Mouse (Mus musculus) lung, postnatal 14 days (tissue): ENCODE results near the gene Nxpe3.
A peak's percentile ranks its signal among the peaks of the same experiment; 100 is the strongest.
"Not testable (repeated sequence)": the region's sequence is repeated elsewhere in the genome, so short reads cannot be mapped to it uniquely, and the experiment has no call there.

Experiments
- DNase-seq: peaks from one replicate; pipeline ENCODE4 v3.0.0; 2021

Gene Nxpe3

DNA sequence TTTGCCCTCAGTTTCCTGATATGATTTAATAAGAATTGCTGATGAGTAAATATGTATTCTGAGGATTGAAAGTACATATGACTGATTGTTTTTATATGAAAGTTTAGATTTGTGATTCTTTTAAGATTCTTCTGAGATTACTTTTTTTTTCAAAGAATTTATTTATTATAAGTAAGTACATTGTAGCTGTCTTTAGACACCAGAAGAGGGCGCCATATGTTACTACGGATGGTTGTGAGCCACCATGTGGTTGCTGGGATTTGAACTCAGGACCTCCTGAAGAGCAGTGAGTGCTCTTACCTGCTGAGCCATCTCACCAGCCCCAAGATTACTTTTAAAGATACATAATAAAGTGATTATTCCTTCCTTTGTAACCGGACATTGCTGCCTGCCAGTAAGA, 5.6 kb downstream of the Nxpe3 start:
- no peak for DNase-seq

DNA sequence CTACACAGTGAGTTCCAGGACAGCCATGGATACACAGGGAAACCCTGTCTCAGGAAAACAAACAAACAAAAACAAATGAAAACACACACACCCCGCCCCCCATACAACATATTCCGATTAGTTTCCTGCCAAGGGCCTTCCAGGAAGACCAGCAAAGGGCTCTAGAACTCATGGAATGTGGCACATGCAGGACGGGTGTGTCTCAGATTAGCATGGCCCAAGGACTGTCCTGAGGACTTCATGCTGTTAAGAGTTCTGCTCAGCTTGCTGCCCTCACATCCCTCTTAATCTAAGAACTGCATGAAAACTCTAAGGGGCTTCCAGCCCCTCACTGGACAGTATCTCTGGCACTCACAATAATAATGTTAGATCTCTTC, 6.5 kb downstream of the Nxpe3 start:
- DNase-seq: no peak

DNA sequence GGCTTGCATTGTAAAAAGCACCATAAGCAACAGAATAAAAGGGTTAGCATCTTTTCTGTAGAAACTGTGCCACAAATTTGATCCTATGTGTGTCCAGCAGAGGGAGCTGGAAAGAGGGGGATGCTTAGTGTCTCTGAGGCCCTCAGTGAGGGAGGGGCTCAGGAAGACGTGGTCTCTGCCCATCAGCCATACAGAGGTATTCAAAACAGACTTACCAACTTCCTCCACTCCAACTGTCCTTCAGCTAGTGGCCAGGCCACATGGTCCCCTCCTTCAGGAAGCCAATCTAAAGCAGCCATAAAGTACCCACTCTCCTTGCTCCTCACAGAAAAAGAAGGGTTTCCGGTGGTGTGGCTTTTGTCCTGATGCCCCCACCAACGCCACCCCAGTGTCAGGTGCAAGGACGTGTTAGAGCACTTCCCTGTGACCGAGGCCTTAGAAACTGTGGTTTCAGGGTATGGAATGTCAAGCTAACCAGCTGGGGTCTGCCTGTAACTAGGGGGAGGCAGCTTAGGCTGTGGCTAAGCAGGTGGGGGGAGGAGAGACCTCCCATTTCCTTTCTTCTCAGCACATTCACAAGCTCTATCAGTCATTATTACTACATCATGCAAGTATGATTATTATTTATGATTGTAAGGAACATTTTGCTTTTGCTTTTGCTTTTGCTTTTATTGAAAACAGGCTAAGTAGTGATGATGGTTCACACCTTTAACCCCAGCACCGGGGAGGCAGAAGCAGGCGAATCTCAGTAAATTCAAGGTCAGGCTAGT, 7.1 kb downstream of the Nxpe3 start:
- DNase-seq: no peak

DNA sequence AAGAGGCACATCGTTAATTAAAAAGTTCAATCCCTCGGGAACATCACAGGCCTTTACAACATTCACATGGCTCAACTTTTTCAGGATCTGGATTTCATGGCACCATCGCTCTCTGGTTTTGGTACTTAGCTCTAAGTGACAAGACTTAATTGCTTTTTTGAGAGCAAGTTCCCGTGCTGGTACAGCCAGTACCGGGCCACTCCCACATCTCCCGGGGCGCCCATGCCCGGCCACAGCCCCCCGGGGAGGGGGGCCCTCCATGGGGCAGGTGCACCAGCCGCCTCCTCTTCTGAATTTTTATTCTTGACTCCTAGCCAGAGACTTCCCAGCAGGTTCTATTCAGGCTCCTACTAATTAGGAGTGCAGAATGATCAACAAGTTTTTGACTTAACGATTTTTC, 10.8 kb downstream of the Nxpe3 start:
- no peak for DNase-seq

DNA sequence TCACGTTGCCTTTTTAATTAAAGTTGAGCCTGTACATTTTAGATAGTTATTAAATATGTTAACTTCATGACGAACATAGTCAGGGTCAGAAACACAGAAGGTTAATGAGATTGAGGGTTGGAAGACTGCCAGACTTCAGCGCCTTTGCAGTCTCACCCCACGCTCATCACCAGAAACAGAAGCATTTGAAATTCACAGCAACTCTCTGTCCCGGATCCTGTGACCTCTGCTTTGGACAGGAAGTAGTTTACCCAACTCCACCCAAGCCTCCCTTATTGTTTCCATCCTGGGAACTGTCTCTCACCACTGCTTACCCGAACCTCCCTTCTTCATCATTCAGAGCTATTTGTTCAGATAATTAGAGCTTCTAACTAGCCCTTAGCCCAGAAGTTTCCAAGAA, 19.1 kb downstream of the Nxpe3 start:
- no peak for DNase-seq

GRCm38 (mm10) chr16:55863832-55864231, 31.3 kb downstream of the Nxpe3 start:
- no peak for DNase-seq

- DNase-seq: peak; percentile 73
Observed at GRCm38 (mm10) chr16:55863149-55863815, 31.8 kb downstream of the Nxpe3 start.

DNA sequence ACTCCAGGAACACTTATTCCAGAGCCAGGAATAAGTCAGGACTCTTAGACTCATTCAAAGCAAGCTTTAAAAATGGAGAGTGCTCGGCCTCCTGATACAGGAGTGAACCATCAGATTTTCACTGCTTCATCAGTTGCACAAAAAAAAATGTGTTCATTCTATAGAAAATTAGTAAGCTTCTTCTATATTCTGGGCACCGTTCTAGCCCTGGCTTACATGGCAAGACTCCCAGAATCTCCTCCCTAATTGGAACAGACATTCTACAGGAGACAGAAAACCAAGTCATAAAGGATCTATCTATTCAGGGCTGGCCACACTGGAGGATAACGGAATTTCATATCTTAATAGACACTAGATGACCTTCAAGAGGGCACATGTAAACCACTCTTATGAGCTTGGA, 34.0 kb downstream of the Nxpe3 start:
- no peak for DNase-seq

DNA sequence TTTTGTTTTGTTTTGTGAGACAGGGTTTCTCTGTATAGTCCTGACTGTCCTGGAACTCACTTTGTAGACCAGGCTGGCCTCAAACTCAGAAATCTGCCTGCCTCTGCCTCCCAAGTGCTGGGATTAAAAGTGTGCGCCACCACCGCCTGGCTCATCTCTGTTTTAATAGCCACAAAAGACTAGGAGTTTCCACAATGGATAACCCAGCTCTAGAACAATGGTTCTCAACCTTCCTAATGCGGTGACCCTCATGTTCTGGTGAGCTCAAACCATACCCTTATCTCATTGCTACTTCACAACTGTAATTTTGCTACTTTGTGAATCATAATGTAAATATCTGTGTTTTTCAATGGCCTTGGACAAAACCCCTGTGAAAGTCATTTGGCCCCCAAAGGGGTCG, 35.7 kb downstream of the Nxpe3 start:
- not testable (repeated sequence) for DNase-seq

DNA sequence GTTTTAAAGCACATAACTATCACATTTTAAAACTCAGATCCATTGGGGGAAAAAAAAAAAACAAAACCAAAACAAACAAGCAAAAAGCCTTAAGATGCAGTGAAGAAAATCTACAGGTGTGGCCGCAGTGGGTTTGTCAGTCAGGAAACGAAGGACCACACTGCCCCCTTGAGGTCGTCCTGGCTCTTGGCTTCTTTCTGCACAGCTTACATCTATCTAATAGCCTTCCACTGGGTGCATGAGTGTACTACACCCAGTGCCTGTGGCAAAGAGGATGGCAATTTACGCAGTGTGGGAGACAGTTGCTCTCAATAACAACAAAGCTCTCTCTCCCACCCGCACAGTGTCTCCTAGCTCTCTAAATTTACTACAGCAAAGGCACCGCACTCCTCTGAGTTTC, 36.6 kb downstream of the Nxpe3 start:
- DNase-seq: peak; percentile 81

- DNase-seq: peak; percentile 89
Observed at GRCm38 (mm10) chr16:55852943-55853727, 42.0 kb downstream of the Nxpe3 start.

GRCm38 (mm10) chr16:55852515-55852914, 42.6 kb downstream of the Nxpe3 start:
- DNase-seq: no peak

- no peak for DNase-seq
Observed at GRCm38 (mm10) chr16:55850485-55850884, 44.6 kb downstream of the Nxpe3 start.

GRCm38 (mm10) chr16:55847679-55848078, 47.4 kb downstream of the Nxpe3 start:
- DNase-seq: no peak

DNA sequence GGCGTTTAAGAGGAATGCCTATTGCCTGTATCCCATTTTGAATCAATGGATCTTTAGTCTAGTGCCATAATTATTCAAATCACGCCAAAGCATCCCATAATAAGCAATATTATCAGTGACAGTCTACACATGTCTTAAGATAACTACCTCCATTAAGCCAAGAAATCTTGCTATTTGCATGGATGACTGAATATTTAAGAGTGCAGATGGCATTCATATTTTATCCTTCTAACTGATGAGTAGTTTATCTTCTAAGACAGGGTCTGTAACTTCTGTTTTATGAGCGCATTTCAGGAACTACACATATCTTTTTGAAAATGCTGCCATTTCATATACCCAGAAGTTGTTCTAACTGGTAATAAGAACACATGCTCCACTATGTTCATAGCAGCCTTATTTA, 50.2 kb downstream of the Nxpe3 start:
- DNase-seq: no peak

DNA sequence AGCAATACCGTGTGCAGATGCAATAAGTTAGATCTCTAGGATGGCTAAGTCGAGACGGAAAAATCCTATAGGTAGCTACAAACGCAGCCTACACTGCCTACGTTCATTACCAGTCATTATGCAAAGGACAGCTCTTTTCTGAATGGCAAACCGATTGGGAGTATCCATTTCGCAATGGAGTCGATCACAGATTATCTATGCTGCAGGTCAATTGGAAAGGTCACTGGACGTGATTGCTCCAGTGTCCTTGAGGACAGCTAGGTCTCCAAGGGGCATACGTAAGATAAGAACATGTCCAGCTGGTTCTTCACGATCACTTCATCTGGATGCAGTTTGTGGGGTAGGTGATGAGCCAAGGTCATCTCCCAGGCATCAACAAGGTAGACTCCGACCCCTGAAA, 51.2 kb downstream of the Nxpe3 start:
- DNase-seq: no peak

DNA sequence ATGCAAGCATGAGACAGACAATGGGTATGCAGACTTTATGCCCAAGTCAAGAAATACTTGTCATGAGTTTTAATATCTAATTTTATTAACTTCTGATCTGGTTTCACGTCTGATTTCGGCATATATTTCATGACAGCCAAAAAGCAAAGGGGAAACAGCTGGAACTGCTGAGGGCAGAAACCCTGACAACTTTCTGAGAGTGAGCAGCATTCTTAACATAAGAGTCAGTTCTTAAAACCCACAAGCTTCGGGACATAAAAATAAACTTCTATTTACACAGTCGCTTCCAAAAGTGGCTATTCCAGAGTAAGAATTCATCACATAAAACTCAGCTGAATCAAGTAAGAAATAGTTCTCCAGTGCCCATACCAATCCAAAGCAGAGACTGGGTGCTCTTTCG, 52.0 kb downstream of the Nxpe3 start:
- no peak for DNase-seq

DNA sequence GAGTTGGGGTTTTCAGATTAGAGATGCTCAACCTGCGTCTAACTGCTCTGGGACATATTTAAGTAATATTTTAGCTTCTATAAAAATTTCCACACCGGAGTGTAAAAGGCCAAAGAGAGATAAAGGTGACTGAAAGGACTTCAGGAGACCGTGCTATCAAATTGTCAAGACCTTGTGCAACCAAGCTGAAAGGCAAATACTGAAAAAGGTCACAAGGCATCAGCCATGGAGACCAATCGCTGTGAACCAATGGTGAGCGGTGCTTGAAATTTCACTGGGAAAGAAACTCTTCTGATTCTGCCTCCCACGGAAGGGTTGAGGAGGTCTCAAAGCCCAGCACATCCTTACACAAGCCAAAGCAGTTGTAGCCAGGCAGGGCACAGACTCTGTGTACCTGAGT, 53.6 kb downstream of the Nxpe3 start:
- DNase-seq: no peak

DNA sequence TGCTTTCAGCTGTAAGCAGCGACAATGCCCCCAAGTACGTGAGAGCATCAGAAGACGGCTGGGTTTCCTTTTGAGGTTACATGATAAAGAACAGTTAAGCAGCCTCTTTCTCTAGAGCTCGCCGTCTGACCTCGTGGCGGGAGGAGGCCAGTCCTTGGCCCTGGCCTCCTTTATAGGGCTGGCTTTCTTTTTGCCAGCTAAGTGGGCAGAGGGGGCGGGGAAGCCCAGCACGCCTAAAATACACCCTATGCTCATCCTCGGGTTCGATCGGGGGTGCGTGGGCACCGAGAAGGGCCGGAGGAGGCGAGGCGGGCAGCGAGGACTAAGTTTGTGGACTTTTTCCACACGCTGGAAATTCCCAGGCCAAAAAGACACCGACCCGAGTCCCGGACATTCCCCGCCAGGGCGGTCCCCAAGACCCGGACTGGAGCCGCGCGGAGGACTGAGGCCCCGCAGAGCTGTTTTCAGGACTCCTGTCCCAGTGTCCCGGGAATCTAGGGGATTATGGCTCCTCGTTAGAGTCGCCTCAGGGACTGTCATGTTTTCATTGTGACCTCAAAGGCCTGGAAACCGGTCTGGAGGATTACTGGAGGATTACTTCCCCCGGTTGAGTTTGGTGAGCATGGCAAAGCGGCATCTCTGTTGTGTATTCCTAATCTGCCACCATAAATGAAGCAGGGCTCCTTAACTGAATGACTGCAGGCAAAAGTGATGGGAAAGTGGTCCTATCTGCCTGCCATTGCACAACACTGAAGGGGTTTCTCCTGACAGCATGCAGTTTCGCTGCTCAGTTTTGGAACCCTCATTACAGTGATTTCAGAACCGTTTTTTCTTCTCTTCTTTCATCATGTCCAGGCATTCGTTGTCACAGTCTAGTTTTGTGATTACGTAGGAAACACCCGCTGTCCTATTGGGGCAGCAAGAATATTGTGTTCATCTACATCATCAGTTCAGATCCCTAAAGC, 56.3 kb downstream of the Nxpe3 start, which contains the start of gene Nfkbiz:
TSS of gene Nfkbiz (minus strand) at position 390 of the 965 bp plus-strand sequence.
- peak; percentile 86 for DNase-seq

- no peak for DNase-seq
Observed at GRCm38 (mm10) chr16:55838129-55838509, 57.0 kb downstream of the Nxpe3 start.

DNA sequence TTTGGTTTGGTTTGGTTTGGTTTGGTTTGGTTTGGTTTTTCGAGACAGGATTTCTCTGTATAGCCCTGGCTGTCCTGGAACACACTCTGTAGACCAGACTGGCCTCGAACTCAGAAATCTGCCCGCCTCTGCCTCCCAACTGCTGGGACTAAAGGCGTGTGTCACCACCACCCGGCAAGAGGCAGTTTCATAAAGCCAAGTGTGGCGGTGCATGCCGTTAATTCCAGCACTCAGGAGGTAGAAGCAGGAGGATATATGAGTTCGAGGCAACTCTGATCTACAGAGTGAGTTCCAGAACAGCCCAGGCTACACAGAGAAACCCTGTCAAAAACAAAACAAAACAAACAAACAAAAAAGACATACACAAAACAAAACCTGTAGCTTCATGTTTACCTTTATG, 57.4 kb downstream of the Nxpe3 start:
- DNase-seq: not testable (repeated sequence)

- DNase-seq: no peak
Observed at GRCm38 (mm10) chr16:55837168-55837567, 57.9 kb downstream of the Nxpe3 start.

GRCm38 (mm10) chr16:55835798-55836197, 59.3 kb downstream of the Nxpe3 start:
- no peak for DNase-seq
